Comparison of ENCODE assay signal across 9 mouse cellular contexts in the genomic region with DNA sequence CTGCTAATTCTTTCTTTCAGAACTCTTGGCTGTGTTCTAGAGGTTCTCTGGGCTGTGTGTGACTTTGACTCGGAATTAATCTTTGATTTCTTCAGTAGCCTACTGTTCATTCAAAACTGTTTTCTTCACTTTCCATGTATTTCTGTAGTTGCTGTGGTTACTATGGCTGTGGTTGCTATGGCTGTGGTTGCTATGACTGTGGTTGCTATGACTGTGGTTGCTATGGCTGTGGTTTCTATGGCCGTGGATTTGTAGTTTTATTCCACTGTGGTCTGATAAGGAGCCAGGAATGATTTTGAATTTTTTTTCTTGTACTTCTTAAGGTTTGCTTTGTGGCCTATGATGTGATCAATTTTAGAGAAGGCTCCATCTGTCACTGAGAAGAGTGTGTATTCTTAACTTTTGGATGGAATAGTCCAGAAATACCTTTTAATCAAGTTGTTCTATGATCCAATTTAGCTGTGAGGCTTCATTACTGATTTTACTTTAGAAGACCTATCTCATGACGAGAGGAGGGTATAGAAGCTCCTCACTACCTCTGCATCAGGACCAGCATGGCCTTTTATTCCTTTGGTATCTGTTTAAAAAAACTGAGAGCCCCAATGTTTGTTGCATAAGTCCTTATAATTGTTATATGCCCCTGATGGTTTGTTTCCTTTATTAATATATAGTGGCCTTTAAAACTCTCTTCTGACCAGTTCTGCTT. TPM values are rescaled to one million over a fixed set of nuclear protein-coding genes. Genes with fewer than 3 reads are reported as not detected.
DNase-seq lines count a peak whose midpoint lies in the region; ATAC-seq and TF ChIP-seq lines count a peak whose summit lies in the region.
"Had no signal": no experiment of that assay in that cellular context is flagged by ENCODE, and none has a peak within 500 bp of the region (broad histone marks: within the 10 kb centered on the region; RNA-seq: fewer than 3 reads in every experiment).

No protein-coding gene starts in this region.

- ATAC-seq in forebrain, embryonic 11.5 days (replicated peaks; ENCODE audit: low FRiP score): peak; percentile 56; the same call in 1 of the 2 replicates
- peak; percentile 99 for ATAC-seq in midbrain, embryonic 16.5 days
- ATAC-seq in liver, postnatal 0 days: no peak

- no peak overlapping the region for H3K4me2 ChIP-seq in forebrain, embryonic 11.5 days (ENCODE audit: low read depth, low read length, severe bottlenecking)
- peak overlapping the region; percentile 17; the same call in 1 of the 2 replicates for H3K4me2 ChIP-seq in midbrain, embryonic 16.5 days (ENCODE audit: low read length)
- H3K4me2 ChIP-seq in liver, postnatal 0 days (ENCODE audit: low read depth, low read length): no peak overlapping the region

- no peaks in the 10 kb centered on the region for H3K27me3 ChIP-seq in forebrain, embryonic 11.5 days (ENCODE audit: control insufficient read depth, insufficient read depth, low read length)
- H3K27me3 ChIP-seq in midbrain, embryonic 16.5 days (ENCODE audit: control insufficient read depth, insufficient read depth, low read depth, low read length): no peaks in the 10 kb centered on the region
- no peaks in the 10 kb centered on the region for H3K27me3 ChIP-seq in liver, postnatal 0 days (ENCODE audit: insufficient read depth, low read length)

- H3K4me3 ChIP-seq in forebrain, embryonic 11.5 days (ENCODE audit: low read depth, low read length): no peak overlapping the region
- H3K4me3 ChIP-seq in midbrain, embryonic 16.5 days (ENCODE audit: low read depth, low read length): no peak overlapping the region
- no peak overlapping the region for H3K4me3 ChIP-seq in liver, postnatal 0 days (ENCODE audit: low read depth, low read length)

- H3K9me3 ChIP-seq in forebrain, embryonic 11.5 days (ENCODE audit: control insufficient read depth, low read length): no peaks in the 10 kb centered on the region
- H3K9me3 ChIP-seq in midbrain, embryonic 16.5 days (replicated peaks; ENCODE audit: control insufficient read depth, low read length, poor library complexity, severe bottlenecking): no peaks in the 10 kb centered on the region
- no peaks in the 10 kb centered on the region for H3K9me3 ChIP-seq in liver, postnatal 0 days (ENCODE audit: low read length)

- no peak overlapping the region for H3K27ac ChIP-seq in forebrain, embryonic 11.5 days (ENCODE audit: low read depth, low read length)
- peak overlapping the region; percentile 80 for H3K27ac ChIP-seq in midbrain, embryonic 16.5 days (ENCODE audit: low read length)
- no peak overlapping the region for H3K27ac ChIP-seq in liver, postnatal 0 days (ENCODE audit: low read depth)

- TF ChIP-seq EP300 in liver, postnatal 0 days (IDR thresholded peaks at IDR 0.05; ENCODE audit: low read depth): no peak

- WGBS in forebrain, embryonic 11.5 days: 40% methylated on average over 3 of the region's 3 CpGs
- WGBS in midbrain, embryonic 16.5 days: 14% methylated on average over 3 of the region's 3 CpGs
- WGBS in liver, postnatal 0 days (ENCODE audit: insufficient replicate concordance): 43% methylated on average over 3 of the region's 3 CpGs

- H3K9ac ChIP-seq in forebrain, embryonic 11.5 days (ENCODE audit: low read length): no peak overlapping the region
- H3K9ac ChIP-seq in midbrain, embryonic 16.5 days (ENCODE audit: low read depth, low read length): no peak overlapping the region
- no peak overlapping the region for H3K9ac ChIP-seq in liver, postnatal 0 days (replicated peaks)

- TF ChIP-seq CTCF in liver, postnatal 0 days (IDR thresholded peaks at IDR 0.05; ENCODE audit: low read depth): no peak

- no peaks in the 10 kb centered on the region for H3K36me3 ChIP-seq in forebrain, embryonic 11.5 days (ENCODE audit: control insufficient read depth, insufficient read depth, low read length)
- no peaks in the 10 kb centered on the region for H3K36me3 ChIP-seq in midbrain, embryonic 16.5 days (ENCODE audit: control insufficient read depth, insufficient read depth, low read length)
- no peaks in the 10 kb centered on the region for H3K36me3 ChIP-seq in liver, postnatal 0 days (replicated peaks; ENCODE audit: insufficient read depth, low read length)

- H3K4me1 ChIP-seq in forebrain, embryonic 11.5 days (replicated peaks; ENCODE audit: control insufficient read depth, insufficient read depth, low read length): no peaks in the 10 kb centered on the region
- H3K4me1 ChIP-seq in midbrain, embryonic 16.5 days (ENCODE audit: control insufficient read depth, insufficient read depth, low read length): peaks cover 23% of the 10 kb centered on the region
- H3K4me1 ChIP-seq in liver, postnatal 0 days (ENCODE audit: insufficient read depth): no peaks in the 10 kb centered on the region

- peak; percentile 17 for DNase-seq in T-cell, adult 2 months (ENCODE audit: low spot score)
- DNase-seq in forebrain, embryonic 11.5 days (ENCODE audit: low spot score): no peak
- DNase-seq in layer of hippocampus, adult 18-20 months (ENCODE audit: low spot score in 2 of 2): peak; percentile 76 to 88
- DNase-seq in cerebellum, adult 9-11 months: no peak
- DNase-seq in liver, postnatal 0 days: no peak
- no peak for DNase-seq in urinary bladder, postnatal 36 days (ENCODE audit: low spot score in 2 of 2)
- no peak for DNase-seq in kidney, postnatal 4 days
- DNase-seq: heart, postnatal 36 days had no signal

RNA-seq across cellular contexts. Expression of a gene that starts 16.6 kb away (rescaled TPM):
- not detected in 2 replicates for polyA plus RNA-seq in forebrain, embryonic 11.5 days (2014; fragmentation: Nextera tagmentation; extraction: Ambion mirVana)
- total RNA-seq in layer of hippocampus, adult 18-20 months (2021): not detected
- polyA plus RNA-seq in midbrain, embryonic 16.5 days (2015; fragmentation: Nextera tagmentation; extraction: Ambion mirVana): 0.26 and 0.57 TPM in 2 replicates
- not detected in 2 replicates for polyA plus RNA-seq in liver, postnatal 0 days (2015; fragmentation: Nextera tagmentation; extraction: Ambion mirVana)
- total RNA-seq: heart, postnatal 36 days had no signal

Comparison
In these comparisons a context has a peak if more than half of its experiments do, and no peak if none do; other contexts are left out.
1. DNase-seq: peak in T-cell, adult 2 months (single experiment) and layer of hippocampus, adult 18-20 months (2 of 2); none in forebrain, embryonic 11.5 days (single experiment), cerebellum, adult 9-11 months (single experiment), liver, postnatal 0 days (single experiment), urinary bladder, postnatal 36 days (0 of 2) and kidney, postnatal 4 days (0 of 2).